Mouse (Mus musculus) heart, embryonic 15.5 days (tissue): ENCODE results near the gene 2900011O08Rik. TPM values are rescaled to one million over a fixed set of nuclear protein-coding genes. Genes with fewer than 3 reads are reported as not detected.

Source experiments
- ATAC-seq: fragments of 200-750 bp; cut with Nextera tagmentation; replicated peaks from 2 replicates; pipeline ENCODE4 v1.8.0; 2017; ENCODE audit warnings: low read depth, moderate TSS enrichment; ENCODE audit not compliant: insufficient number of reproducible peaks, insufficient read depth, low FRiP score
- H3K27ac ChIP-seq: fragments of 300-500 bp; sonication (generic); 2 replicates; pipeline ENCODE4 v1.5.1; 2015; ENCODE audit warnings: mild to moderate bottlenecking, inconsistent platforms
- H3K27me3 ChIP-seq: fragments of 300-500 bp; sonication (generic); 2 replicates; pipeline ENCODE4 v1.6.1; 2015; ENCODE audit warnings: inconsistent platforms
- H3K36me3 ChIP-seq: fragments of 300-500 bp; sonication (generic); 2 replicates; pipeline ENCODE4 v1.6.1; 2015; ENCODE audit warnings: mild to moderate bottlenecking, inconsistent platforms
- H3K4me1 ChIP-seq: fragments of 300-500 bp; sonication (generic); replicated peaks from 2 replicates; pipeline ENCODE4 v1.6.1; 2015; ENCODE audit warnings: inconsistent platforms
- H3K4me2 ChIP-seq: fragments of 300-500 bp; sonication (generic); 2 replicates; pipeline ENCODE4 v1.6.1; 2015; ENCODE audit warnings: inconsistent platforms, mild to moderate bottlenecking, moderate library complexity
- H3K4me3 ChIP-seq: fragments of 300-500 bp; sonication (generic); 2 replicates; pipeline ENCODE4 v1.5.1; 2015; ENCODE audit warnings: mild to moderate bottlenecking, inconsistent platforms
- H3K9ac ChIP-seq: fragments of 300-500 bp; sonication (generic); 2 replicates; pipeline ENCODE4 v1.6.1; 2015; ENCODE audit warnings: mild to moderate bottlenecking, inconsistent platforms
- H3K9me3 ChIP-seq: fragments of 300-500 bp; sonication (generic); replicated peaks from 2 replicates; pipeline ENCODE4 v1.6.1; 2016; ENCODE audit warnings: inconsistent platforms
- WGBS: fragments of 180-500 bp; shearing (Covaris S2); methylation state at CpG from one replicate; pipeline ENCODE4 v1.1.7; 2015; ENCODE audit warnings: mixed read lengths; 5-methylcytosine and 5-hydroxymethylcytosine counted together
- polyA plus RNA-seq: library from polyadenylated mRNA; unstranded; fragments of >200 nt; fragmentation: Nextera tagmentation; extraction: Ambion mirVana; gene quantifications from 2 replicates; pipeline ENCODE4 v1.2.1, GENCODE M21; 2015

Gene 2900011O08Rik
- polyA plus RNA-seq, 1 experiment from 2014 or later, result 0.79 TPM

GRCm38 (mm10) chr16:14120941-14121340 is 134.5 kb downstream of the 2900011O08Rik start:
- H3K4me3 ChIP-seq, result no peak overlapping the region
- H3K27me3 ChIP-seq, result no peaks in the 10 kb centered on the region
- H3K4me1 ChIP-seq, result no peaks in the 10 kb centered on the region
- no peaks in the 10 kb centered on the region for H3K9me3 ChIP-seq
- H3K36me3 ChIP-seq, result peaks cover 56% of the 10 kb centered on the region
- no peak overlapping the region for H3K4me2 ChIP-seq
- 93% methylated on average over 5 of the region's 5 CpGs for WGBS
- no peak overlapping the region for H3K9ac ChIP-seq
- H3K27ac ChIP-seq, result no peak overlapping the region
- no peak for ATAC-seq

GRCm38 (mm10) chr16:14121563-14121962 is 135.2 kb downstream of the 2900011O08Rik start:
- H3K9me3 ChIP-seq, result no peaks in the 10 kb centered on the region
- H3K36me3 ChIP-seq, result peaks cover 62% of the 10 kb centered on the region
- no peak for ATAC-seq
- no peaks in the 10 kb centered on the region for H3K27me3 ChIP-seq
- H3K4me3 ChIP-seq, result no peak overlapping the region
- no peak overlapping the region for H3K4me2 ChIP-seq
- no peak overlapping the region for H3K27ac ChIP-seq
- whole genome bisulfite sequencing, result 94% methylated on average over 7 of the region's 7 CpGs
- H3K4me1 ChIP-seq, result no peaks in the 10 kb centered on the region
- H3K9ac ChIP-seq, result no peak overlapping the region

GRCm38 (mm10) chr16:14122586-14122985 is 136.2 kb downstream of the 2900011O08Rik start:
- Histone ChIP-seq H3K9me3 (no peaks in the 10 kb centered on the region), H3K4me3 (no peak overlapping the region), H3K4me1 (no peaks in the 10 kb centered on the region), H3K36me3 (peaks cover 68% of the 10 kb centered on the region), H3K9ac (no peak overlapping the region), H3K27ac (no peak overlapping the region), H3K4me2 (no peak overlapping the region), H3K27me3 (no peaks in the 10 kb centered on the region)
- no peak for ATAC-seq

- Histone ChIP-seq H3K36me3 (peaks cover 79% of the 10 kb centered on the region), H3K4me2 (no peak overlapping the region), H3K27ac (no peak overlapping the region), H3K9me3 (no peaks in the 10 kb centered on the region), H3K9ac (no peak overlapping the region), H3K4me3 (no peak overlapping the region), H3K4me1 (no peaks in the 10 kb centered on the region), H3K27me3 (no peaks in the 10 kb centered on the region)
- no peak for ATAC-seq
- 81% methylated on average over 2 of the region's 2 CpGs for WGBS
These were observed 137.5 kb downstream of the 2900011O08Rik start for GRCm38 (mm10) chr16:14123901-14124300.

- no peak overlapping the region for H3K4me3 ChIP-seq
- ATAC-seq, result no peak
- no peaks in the 10 kb centered on the region for H3K4me1 ChIP-seq
- 96% methylated on average over 7 of the region's 7 CpGs for WGBS
- H3K4me2 ChIP-seq, result no peak overlapping the region
- no peak overlapping the region for H3K27ac ChIP-seq
- H3K9ac ChIP-seq, result no peak overlapping the region
- H3K27me3 ChIP-seq, result no peaks in the 10 kb centered on the region
- no peaks in the 10 kb centered on the region for H3K9me3 ChIP-seq
- H3K36me3 ChIP-seq, result peaks cover 87% of the 10 kb centered on the region
These were observed 138.3 kb downstream of the 2900011O08Rik start for GRCm38 (mm10) chr16:14124709-14125108.

GRCm38 (mm10) chr16:14125253-14125652 is 138.8 kb downstream of the 2900011O08Rik start:
- no peak overlapping the region for H3K27ac ChIP-seq
- peaks cover 89% of the 10 kb centered on the region for H3K36me3 ChIP-seq
- H3K4me2 ChIP-seq, result no peak overlapping the region
- no peaks in the 10 kb centered on the region for H3K27me3 ChIP-seq
- no peak for ATAC-seq
- no peaks in the 10 kb centered on the region for H3K4me1 ChIP-seq
- no peak overlapping the region for H3K4me3 ChIP-seq
- WGBS, result 89% methylated on average over 1 of the region's 1 CpGs
- H3K9me3 ChIP-seq, result no peaks in the 10 kb centered on the region
- H3K9ac ChIP-seq, result no peak overlapping the region

GRCm38 (mm10) chr16:14128977-14129376 is 142.6 kb downstream of the 2900011O08Rik start:
- no peak for ATAC-seq
- no peak overlapping the region for H3K4me3 ChIP-seq
- H3K9ac ChIP-seq, result no peak overlapping the region
- peaks cover 90% of the 10 kb centered on the region for H3K36me3 ChIP-seq
- no peaks in the 10 kb centered on the region for H3K9me3 ChIP-seq
- no peak overlapping the region for H3K27ac ChIP-seq
- no peaks in the 10 kb centered on the region for H3K4me1 ChIP-seq
- no peaks in the 10 kb centered on the region for H3K27me3 ChIP-seq
- no peak overlapping the region for H3K4me2 ChIP-seq

GRCm38 (mm10) chr16:14130796-14131195 is 144.4 kb downstream of the 2900011O08Rik start:
- no peak for ATAC-seq

GRCm38 (mm10) chr16:14131376-14131775 is 145.0 kb downstream of the 2900011O08Rik start:
- Histone ChIP-seq H3K27me3 (no peaks in the 10 kb centered on the region), H3K9me3 (no peaks in the 10 kb centered on the region), H3K4me1 (no peaks in the 10 kb centered on the region), H3K36me3 (peaks cover 89% of the 10 kb centered on the region), H3K27ac (no peak overlapping the region), H3K4me2 (no peak overlapping the region), H3K4me3 (no peak overlapping the region), H3K9ac (no peak overlapping the region)
- ATAC-seq, result no peak
- 86% methylated on average over 3 of the region's 3 CpGs for WGBS

More at GRCm38 (mm10) chr16:14130796-14131195, 144.4 kb downstream of the 2900011O08Rik start:
- H3K4me3 ChIP-seq, result no peak overlapping the region
- 87% methylated on average over 7 of the region's 7 CpGs for WGBS
- H3K9me3 ChIP-seq, result no peaks in the 10 kb centered on the region
- no peaks in the 10 kb centered on the region for H3K27me3 ChIP-seq
- H3K36me3 ChIP-seq, result peaks cover 90% of the 10 kb centered on the region
- no peak overlapping the region for H3K9ac ChIP-seq
- H3K4me2 ChIP-seq, result no peak overlapping the region
- H3K27ac ChIP-seq, result no peak overlapping the region
- no peaks in the 10 kb centered on the region for H3K4me1 ChIP-seq

- Histone ChIP-seq H3K4me3 (no peak overlapping the region), H3K9me3 (no peaks in the 10 kb centered on the region), H3K9ac (no peak overlapping the region), H3K4me1 (no peaks in the 10 kb centered on the region), H3K27ac (no peak overlapping the region), H3K4me2 (no peak overlapping the region), H3K27me3 (no peaks in the 10 kb centered on the region), H3K36me3 (peaks cover 89% of the 10 kb centered on the region)
- 77% methylated on average over 5 of the region's 5 CpGs for WGBS
- no peak for ATAC-seq
These were observed 145.4 kb downstream of the 2900011O08Rik start for GRCm38 (mm10) chr16:14131838-14132237.

GRCm38 (mm10) chr16:14135014-14135413 is 148.6 kb downstream of the 2900011O08Rik start:
- WGBS, result 77% methylated on average over 2 of the region's 2 CpGs
- H3K27me3 ChIP-seq, result no peaks in the 10 kb centered on the region
- H3K9me3 ChIP-seq, result no peaks in the 10 kb centered on the region
- H3K4me3 ChIP-seq, result no peak overlapping the region
- no peak for ATAC-seq
- H3K4me1 ChIP-seq, result no peaks in the 10 kb centered on the region
- no peak overlapping the region for H3K9ac ChIP-seq
- H3K27ac ChIP-seq, result no peak overlapping the region
- no peak overlapping the region for H3K4me2 ChIP-seq
- peaks cover 88% of the 10 kb centered on the region for H3K36me3 ChIP-seq

- ATAC-seq, result no peak
These were observed 151.7 kb downstream of the 2900011O08Rik start for GRCm38 (mm10) chr16:14137976-14138561.

More at GRCm38 (mm10) chr16:14137976-14138561, 151.7 kb downstream of the 2900011O08Rik start:
- peaks cover 90% of the 10 kb centered on the region for H3K36me3 ChIP-seq
- no peak overlapping the region for H3K4me2 ChIP-seq
- 77% methylated on average over 1 of the region's 1 CpGs for WGBS
- H3K9ac ChIP-seq, result no peak overlapping the region
- no peak overlapping the region for H3K4me3 ChIP-seq
- H3K27ac ChIP-seq, result no peak overlapping the region
- H3K27me3 ChIP-seq, result no peaks in the 10 kb centered on the region
- no peaks in the 10 kb centered on the region for H3K9me3 ChIP-seq
- no peaks in the 10 kb centered on the region for H3K4me1 ChIP-seq
